Mouse (Mus musculus): ENCODE measurements around the gene Capn8.

DNA sequence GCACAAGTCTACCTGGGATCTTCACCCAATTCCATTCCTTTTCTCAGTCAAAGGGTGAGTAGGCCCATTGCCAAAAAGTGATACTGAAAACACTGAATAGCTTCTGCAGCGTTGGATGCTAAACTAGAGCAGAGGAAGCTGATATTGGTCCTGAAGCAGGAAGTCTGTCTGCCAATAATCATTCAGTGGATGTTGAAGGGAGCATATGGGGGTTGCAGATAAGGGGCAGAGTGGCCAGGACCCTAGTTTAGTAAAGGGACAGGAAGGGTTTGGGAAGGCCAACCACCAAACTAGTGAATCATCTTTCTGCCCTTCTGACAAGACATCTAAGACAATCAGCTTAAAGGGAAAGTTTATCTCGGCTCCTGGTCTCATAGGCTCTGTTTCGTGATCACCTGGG is 41.1 kb upstream of the Capn8 start:
- TF ChIP-seq CTCF (IDR thresholded peaks at IDR 0.05; ENCODE audit: control insufficient read depth, insufficient read depth, low read length) (no peak), POLR2A (IDR thresholded peaks at IDR 0.05; ENCODE audit: borderline replicate concordance, control insufficient read depth, low read depth, low read length) (no peak)

All from bone marrow, adult 2 months (tissue).